Mouse (Mus musculus): Measurements from ENCODE around the gene Mllt11. TPM values are rescaled to one million over a fixed set of nuclear protein-coding genes. Genes with fewer than 3 reads are reported as not detected.

Gene Mllt11
- total RNA-seq, 2 experiments from 2014 or later, result 6.1 to 8.5 TPM

DNA sequence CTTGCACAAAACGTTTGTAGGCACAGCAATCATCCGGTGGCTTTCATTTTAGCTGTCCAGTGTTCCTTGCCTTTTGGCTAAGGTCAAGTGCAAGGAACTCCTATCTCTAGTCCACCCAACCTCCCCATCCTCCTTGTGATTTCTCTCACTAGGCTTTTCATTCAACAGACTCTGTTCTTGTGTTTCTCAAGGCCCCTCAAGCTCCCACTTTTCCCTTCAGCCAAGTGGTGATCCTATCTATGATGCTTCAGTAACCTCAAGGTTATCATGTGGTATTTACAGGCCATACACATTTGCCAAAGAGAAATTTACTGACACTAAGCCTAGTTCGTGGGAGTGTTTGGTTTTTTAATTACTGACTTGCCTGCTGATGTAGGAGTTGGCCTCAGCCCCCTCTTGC lies 52.1 kb downstream of the Mllt11 start:
- intact Hi-C loops (cut with DNase I), result no loop called here
- no peak for DNase-seq

DNA sequence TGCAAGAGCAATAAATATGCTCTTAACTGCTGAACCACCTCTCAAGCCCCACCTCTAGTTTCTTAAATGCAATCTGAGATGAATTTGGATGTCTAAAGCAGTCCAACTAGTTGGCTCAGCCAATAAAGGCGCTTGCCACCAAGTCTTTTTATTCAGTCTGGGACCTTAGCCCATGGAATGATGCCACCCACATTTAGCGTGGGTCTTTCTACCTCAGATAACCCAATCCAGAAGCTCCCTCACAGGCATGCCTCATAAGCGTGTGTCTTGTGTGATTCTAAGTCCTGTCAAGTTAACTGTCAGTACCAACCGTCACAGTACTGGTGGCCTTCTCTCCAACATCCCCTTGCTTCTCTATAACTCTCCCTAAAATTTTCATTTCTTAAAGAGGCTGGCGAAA lies 53.0 kb downstream of the Mllt11 start:
- intact Hi-C loops (cut with DNase I), result no loop called here
- DNase-seq, result no peak

DNA sequence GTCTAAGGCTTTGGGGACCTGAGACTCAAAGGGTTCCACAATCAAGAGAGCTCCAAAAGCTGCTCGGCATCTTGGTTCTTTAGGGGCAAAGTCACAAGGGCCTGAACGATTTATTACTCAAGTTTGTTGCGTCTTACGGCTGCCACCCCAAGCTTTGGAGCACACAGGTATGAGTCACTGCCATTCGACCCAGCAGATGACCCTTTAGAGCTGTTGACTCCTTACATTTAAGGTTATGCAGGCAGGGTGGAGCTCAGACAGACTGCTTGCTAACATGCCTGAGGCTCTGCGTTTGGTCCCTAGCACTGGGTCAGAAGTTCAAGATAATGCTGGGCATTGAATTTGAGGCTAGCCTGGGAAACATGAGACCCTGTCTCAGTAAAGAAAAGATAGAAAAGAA lies 54.4 kb downstream of the Mllt11 start:
- intact Hi-C loops (cut with DNase I), result no loop called here
- no peak for DNase-seq

DNA sequence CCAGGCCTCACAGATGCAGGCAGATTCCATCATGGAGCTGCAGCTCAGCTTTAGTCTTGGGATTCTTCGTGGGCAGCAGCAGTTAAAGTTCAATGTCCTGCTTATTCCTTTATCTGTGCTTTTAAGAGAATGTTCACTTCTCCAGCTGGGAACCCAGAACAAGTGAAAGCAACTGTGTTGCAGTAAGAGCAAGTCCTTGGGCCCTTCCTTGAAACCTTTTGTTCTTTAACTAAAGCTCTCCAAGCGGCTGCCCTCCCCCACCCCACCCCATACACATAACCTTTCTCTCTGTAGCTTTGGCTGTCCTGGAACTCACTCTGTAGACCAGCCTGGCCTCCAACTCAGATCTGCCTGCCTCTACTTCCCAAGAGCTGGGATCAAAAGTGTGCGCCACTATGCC lies 55.5 kb downstream of the Mllt11 start:
- intact Hi-C loops (cut with DNase I), result no loop called here

DNA sequence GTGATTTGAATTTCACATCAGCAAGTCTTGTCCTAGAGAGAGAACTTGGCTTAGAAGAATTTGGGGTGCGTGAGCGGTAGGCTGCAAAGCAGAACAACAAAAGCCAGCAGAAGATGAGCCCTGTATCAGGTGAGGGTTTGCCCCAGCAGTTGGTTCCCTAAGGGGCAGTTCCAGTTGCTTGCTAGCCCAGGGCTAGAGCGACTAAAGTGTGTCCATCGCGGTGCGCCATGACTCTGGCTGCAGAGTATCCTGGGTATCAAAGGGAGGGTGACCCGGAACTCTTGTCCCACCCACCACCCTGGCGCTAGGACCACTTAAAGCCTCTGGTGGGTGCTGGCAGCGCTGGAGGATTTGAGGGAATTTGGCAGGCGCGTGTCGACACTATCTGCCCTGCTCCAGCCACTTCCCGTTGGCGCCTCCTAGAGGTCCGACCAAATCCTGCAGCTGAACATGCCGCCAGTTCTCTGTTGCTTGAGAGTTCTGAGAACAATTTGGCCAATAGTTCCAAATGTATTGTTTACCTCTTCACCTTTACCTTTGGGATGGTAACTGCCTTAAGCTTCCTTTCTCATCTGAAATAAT lies 57.9 kb downstream of the Mllt11 start:
- DNase-seq, result peak; percentile 89 to 94
- intact Hi-C loops (cut with DNase I), result loop anchor here (1.0 kb wide), 1 partner anchor 32 kb away; the partner anchor contains the start of gene Tnfaip8l2

More for the DNA sequence above, 55.5 kb downstream of the Mllt11 start:
- DNase-seq, result no peak

DNA sequence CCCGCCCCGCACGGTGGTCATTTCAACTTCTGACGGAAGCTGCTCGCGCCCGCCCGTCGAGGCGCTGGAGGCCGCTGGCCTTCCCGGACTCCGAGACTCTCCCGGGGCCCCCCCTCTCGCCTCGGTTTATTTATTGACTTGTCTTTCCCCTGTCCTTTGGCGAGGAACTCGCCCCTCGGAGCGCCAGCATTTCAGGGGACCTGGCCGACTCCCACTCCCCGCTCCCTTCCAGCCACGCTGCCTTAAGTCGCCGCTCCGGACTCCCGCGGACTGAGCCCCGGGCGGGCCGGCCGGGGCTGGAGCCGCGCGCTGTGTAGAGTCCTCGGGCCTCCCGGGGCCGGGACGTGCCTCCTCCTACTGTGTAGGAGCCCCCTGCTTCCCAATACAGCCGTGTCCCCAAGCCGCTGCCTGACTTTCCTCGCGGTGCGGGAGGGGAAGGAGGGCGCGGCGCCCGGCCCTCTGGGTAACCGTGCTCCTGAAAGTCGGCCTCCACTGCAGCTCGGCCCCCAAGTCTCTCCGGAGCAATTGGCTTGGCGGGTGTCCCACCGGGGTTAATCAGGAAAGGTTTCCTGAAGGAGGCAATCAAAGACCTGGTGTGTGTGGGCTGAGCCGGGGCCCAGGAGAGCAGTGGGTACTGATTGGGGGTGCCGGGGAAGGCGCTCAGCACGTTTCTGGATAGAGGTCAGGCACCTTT lies 58.6 kb downstream of the Mllt11 start:
- peak; percentile 33 to 34 for DNase-seq

DNA sequence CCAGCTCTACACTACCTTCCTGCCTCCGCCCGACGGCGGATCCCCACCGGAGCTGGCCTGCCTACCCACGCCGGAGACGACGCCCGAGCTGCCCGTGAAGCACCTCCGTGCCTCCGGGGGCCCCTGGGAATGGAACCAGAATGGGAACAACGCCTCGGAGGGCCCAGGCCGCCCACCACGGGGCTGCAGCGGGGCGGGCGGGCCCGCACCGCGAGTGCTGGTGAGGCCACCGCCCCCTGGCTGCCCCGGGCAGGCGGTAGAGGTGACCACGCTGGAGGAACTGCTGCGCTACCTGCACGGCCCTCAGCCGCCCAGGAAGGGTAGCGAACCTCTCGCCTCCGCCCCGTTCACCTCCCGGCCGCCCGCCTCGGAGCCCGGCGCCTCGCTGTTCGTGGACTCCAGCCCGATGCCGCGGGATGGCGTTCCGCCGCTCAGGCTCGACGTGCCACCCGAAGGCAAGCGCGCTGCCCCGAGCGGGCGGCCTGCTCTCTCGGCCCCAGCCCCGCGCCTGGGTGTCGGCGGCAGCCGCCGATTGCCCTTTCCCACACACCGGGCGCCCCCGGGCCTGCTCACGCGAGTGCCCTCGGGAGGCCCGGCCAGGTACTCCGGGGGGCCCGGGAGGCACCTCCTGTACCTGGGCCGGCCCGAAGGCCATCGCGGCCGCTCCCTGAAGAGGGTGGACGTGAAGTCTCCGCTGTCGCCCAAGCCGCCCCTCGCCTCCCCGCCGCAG lies 59.3 kb downstream of the Mllt11 start:
- no peak for DNase-seq
- intact Hi-C loops (cut with DNase I), result no loop called here

More for the DNA sequence above, 58.6 kb downstream of the Mllt11 start:
- intact Hi-C loops (cut with DNase I), result no loop called here

DNA sequence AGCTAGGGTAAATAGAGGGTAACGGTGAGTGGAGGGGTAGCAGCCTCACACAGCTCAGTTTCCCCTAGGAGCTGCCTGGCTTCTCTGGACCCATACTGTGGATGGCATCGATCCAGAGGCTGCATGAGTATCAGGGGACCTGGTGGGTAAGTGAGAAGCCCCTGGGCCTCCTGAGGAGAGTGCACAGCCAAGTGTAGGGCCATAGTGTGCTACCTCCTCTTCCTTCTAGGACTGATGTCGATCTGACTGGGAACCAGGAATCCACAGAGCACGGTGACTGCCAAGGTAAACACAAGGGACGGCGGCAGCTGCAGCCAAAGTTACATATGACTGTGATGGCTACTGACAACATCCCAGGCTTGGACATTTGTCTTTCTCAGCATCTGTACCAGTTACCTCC lies 60.9 kb downstream of the Mllt11 start:
- intact Hi-C loops (cut with DNase I), result no loop called here
- DNase-seq, result no peak

DNA sequence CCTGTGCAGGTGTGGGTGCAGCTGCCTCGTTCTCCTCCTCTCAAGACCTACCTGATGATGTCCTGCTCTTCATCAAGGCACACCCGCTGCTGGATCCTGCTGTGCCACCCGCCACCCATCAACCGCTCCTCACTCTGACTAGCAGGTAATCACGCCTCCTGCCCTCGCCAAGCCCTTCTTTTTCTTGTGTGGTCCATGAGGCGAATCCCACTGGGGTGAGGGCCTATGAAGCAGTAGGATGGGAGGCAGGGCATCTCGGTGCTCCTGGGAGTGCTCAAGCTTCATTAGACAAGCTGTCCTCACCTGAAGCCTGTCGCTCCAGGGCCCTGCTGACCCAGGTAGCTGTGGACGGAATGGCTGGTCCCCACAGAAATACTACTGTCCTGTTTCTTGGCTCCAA lies 62.0 kb downstream of the Mllt11 start:
- intact Hi-C loops (cut with DNase I), result no loop called here
- no peak for DNase-seq

Other genes with a start within 250 kb of the Mllt11 start
- gene Zfp687, start 216.7 kb downstream of the Mllt11 start, total RNA-seq (2021), result 10 to 100 TPM; 11.4 to 15.8 TPM
- 100 to 1,000 TPM; 136 to 151 TPM for gene Psmd4, start 189.6 kb downstream of the Mllt11 start, total RNA-seq (2021)
- 10 to 100 TPM; 16.5 to 17.1 TPM for gene Pip5k1a, start 125.2 kb downstream of the Mllt11 start, total RNA-seq (2021)
- 10 to 100 TPM; 31.7 to 35.2 TPM for gene Vps72, start 121.1 kb downstream of the Mllt11 start, total RNA-seq (2021)
- 10 to 100 TPM; 17.6 to 29.1 TPM for gene Tmod4, start 107.7 kb downstream of the Mllt11 start, total RNA-seq (2021)
- gene Scnm1, start 98.2 kb downstream of the Mllt11 start, total RNA-seq (2021), result 10 to 100 TPM; 24.1 to 37.5 TPM
- 1 to 10 TPM; 5.8 to 6.5 TPM for gene Lysmd1, start 98.1 kb downstream of the Mllt11 start, total RNA-seq (2021)
- 1 to 10 TPM; 1.4 to 2.7 TPM for gene Tnfaip8l2, start 89.8 kb downstream of the Mllt11 start, total RNA-seq (2021)
- 10 to 100 TPM in 1 of 2 experiments, 1 to 10 TPM in 1; 4.7 to 10.2 TPM for gene Sema6c, start 71.7 kb downstream of the Mllt11 start, total RNA-seq (2021)
- 10 to 100 TPM; 10.9 to 11.7 TPM for gene Gabpb2, start 14.3 kb downstream of the Mllt11 start, total RNA-seq (2021)
- 10 to 100 TPM; 20.4 to 22.8 TPM for gene Cdc42se1, start 3.4 kb downstream of the Mllt11 start, total RNA-seq (2021)
- not detected for gene Gm128, start 9.4 kb upstream of the Mllt11 start, total RNA-seq (2021)
- not detected for gene Bnipl, start 19.0 kb upstream of the Mllt11 start, total RNA-seq (2021)
- gene Mindy1, start 49.2 kb upstream of the Mllt11 start, total RNA-seq (2021), result 10 to 100 TPM; 26.7 to 26.8 TPM
- 10 to 100 TPM; 24.1 to 26.6 TPM for gene Prune1, start 49.9 kb upstream of the Mllt11 start, total RNA-seq (2021)
- gene Anxa9, start 75.0 kb upstream of the Mllt11 start, total RNA-seq (2021), result under 1 TPM; 0.53 to 0.60 TPM
- 10 to 100 TPM; 36.4 to 45.9 TPM for gene Cers2, start 82.6 kb upstream of the Mllt11 start, total RNA-seq (2021)
- 10 to 100 TPM; 12.6 to 13.8 TPM for gene Setdb1, start 125.0 kb upstream of the Mllt11 start, total RNA-seq (2021)
- not detected for gene 4930558C23Rik, start 170.7 kb upstream of the Mllt11 start, total RNA-seq (2021)
- gene Arnt, start 202.2 kb upstream of the Mllt11 start, total RNA-seq (2021), result 10 to 100 TPM; 39.7 to 43.0 TPM

Measured in heart, postnatal 36 days (tissue).